19 mouse cellular contexts compared by ENCODE assay signal in the genomic region with DNA sequence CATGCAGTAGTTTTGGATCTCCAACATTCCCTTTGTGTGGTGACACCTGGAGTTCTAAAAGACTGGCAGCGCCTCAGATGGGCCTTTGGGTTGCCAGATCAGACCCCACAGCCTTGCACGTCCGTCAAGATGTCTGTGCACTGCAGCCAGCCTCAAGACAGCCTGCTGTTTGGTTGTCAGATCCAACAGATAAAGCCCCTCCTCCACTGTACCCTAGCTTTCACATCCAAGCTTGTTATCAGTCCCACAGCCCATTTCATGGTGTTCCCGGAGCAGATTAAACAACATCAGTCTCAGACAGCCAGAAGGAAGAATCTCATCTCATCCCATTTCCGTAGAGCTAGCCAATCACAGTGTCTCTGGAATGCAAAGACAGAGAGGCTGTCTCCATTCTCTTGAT. TPM values are rescaled to one million over a fixed set of nuclear protein-coding genes. Genes with fewer than 3 reads are reported as not detected.
DNase-seq lines count a peak whose midpoint lies in the region; ATAC-seq and TF ChIP-seq lines count a peak whose summit lies in the region.
"Had no signal": no experiment of that assay in that cellular context is flagged by ENCODE, and none has a peak within 500 bp of the region (broad histone marks: within the 10 kb centered on the region; RNA-seq: fewer than 3 reads in every experiment).

No protein-coding gene starts in this region.

- no peak for DNase-seq in kidney, adult 2 months
- DNase-seq in kidney, postnatal 14 days, result no peak
- DNase-seq in liver, result no peak
- DNase-seq in liver, postnatal 0 days, result no peak
- no peak for DNase-seq in frontal cortex, postnatal 14 days (ENCODE audit: low spot score in 2 of 2)
- DNase-seq in adrenal gland, postnatal 4 days (ENCODE audit: low spot score in 2 of 2), result no peak
- DNase-seq: cerebellum, adult 11-12 months; gastrocnemius, postnatal 14 days; thymus, adult 2 months; thymus, postnatal 4 days had no signal

- H3K36me3 ChIP-seq in kidney, adult 2 months (ENCODE audit: control insufficient read depth, insufficient read depth, low read length), result no peaks in the 10 kb centered on the region
- no peaks in the 10 kb centered on the region for H3K36me3 ChIP-seq in liver, embryonic 12.5 days
- H3K36me3 ChIP-seq in intestine, embryonic 16.5 days (ENCODE audit: control insufficient read depth, insufficient read depth, low read length), result no peaks in the 10 kb centered on the region
- no peaks in the 10 kb centered on the region for H3K36me3 ChIP-seq in liver, postnatal 0 days (replicated peaks; ENCODE audit: insufficient read depth, low read length)
- H3K36me3 ChIP-seq: forebrain, embryonic 10.5 days; limb, embryonic 10.5 days had no signal

- H3K9me3 ChIP-seq in liver, embryonic 12.5 days (replicated peaks), result no peaks in the 10 kb centered on the region
- H3K9me3 ChIP-seq in intestine, embryonic 16.5 days (ENCODE audit: control insufficient read depth, low read length), result no peaks in the 10 kb centered on the region
- no peaks in the 10 kb centered on the region for H3K9me3 ChIP-seq in liver, postnatal 0 days (ENCODE audit: low read length)
- H3K9me3 ChIP-seq: forebrain, embryonic 10.5 days; limb, embryonic 10.5 days had no signal

- no peak overlapping the region for H3K4me2 ChIP-seq in liver, embryonic 12.5 days
- H3K4me2 ChIP-seq in intestine, embryonic 16.5 days (ENCODE audit: low read depth, low read length), result no peak overlapping the region
- H3K4me2 ChIP-seq in liver, postnatal 0 days (ENCODE audit: low read depth, low read length), result no peak overlapping the region

- WGBS in kidney, adult 2 months, result 92% methylated on average over 5 of the region's 5 CpGs
- 54% methylated on average over 5 of the region's 5 CpGs for WGBS in liver, embryonic 12.5 days (ENCODE audit: insufficient replicate concordance)
- 70% methylated on average over 5 of the region's 5 CpGs for WGBS in intestine, embryonic 16.5 days
- WGBS in liver, postnatal 0 days (ENCODE audit: insufficient replicate concordance), result 51% methylated on average over 5 of the region's 5 CpGs

- no peak for TF ChIP-seq CTCF in kidney, adult 2 months (conservative IDR thresholded peaks at IDR 0.05; ENCODE audit: insufficient read depth, insufficient read length, low read depth, low read length)
- no peak for TF ChIP-seq CTCF in liver, postnatal 0 days (IDR thresholded peaks at IDR 0.05; ENCODE audit: low read depth)

- no peak overlapping the region for H3K9ac ChIP-seq in liver, embryonic 12.5 days
- H3K9ac ChIP-seq in intestine, embryonic 16.5 days (ENCODE audit: low read depth, low read length), result no peak overlapping the region
- peak overlapping the region; percentile 44 for H3K9ac ChIP-seq in liver, postnatal 0 days (replicated peaks)
- H3K9ac ChIP-seq: liver, embryonic 14.5 days had no signal

- no peak for TF ChIP-seq POLR2A in kidney, adult 2 months (IDR thresholded peaks at IDR 0.05; ENCODE audit: low read depth, low read length)

- no peak for TF ChIP-seq EP300 in liver, postnatal 0 days (IDR thresholded peaks at IDR 0.05; ENCODE audit: low read depth)

- H3K4me1 ChIP-seq in kidney, adult 2 months (ENCODE audit: control insufficient read depth, insufficient read depth, low read length), result peaks cover 22% of the 10 kb centered on the region
- H3K4me1 ChIP-seq in liver, embryonic 12.5 days, result no peaks in the 10 kb centered on the region; the same call in 1 of the 2 replicates
- peaks cover 7% of the 10 kb centered on the region for H3K4me1 ChIP-seq in intestine, embryonic 16.5 days (ENCODE audit: control insufficient read depth, insufficient read depth, low read length)
- H3K4me1 ChIP-seq in liver, postnatal 0 days (ENCODE audit: insufficient read depth), result peaks cover 10% of the 10 kb centered on the region; the same call in 1 of the 2 replicates
- H3K4me1 ChIP-seq: limb, embryonic 10.5 days had no signal

- H3K27ac ChIP-seq in kidney, adult 2 months (ENCODE audit: insufficient read depth, low read depth, low read length), result peak overlapping the region; percentile 100
- 0 out of 2 replicates have a peak overlapping the region, but pooled peaks have one; percentile 15 for H3K27ac ChIP-seq in liver, embryonic 12.5 days
- peak overlapping the region; percentile 92 for H3K27ac ChIP-seq in intestine, embryonic 16.5 days (ENCODE audit: low read length)
- H3K27ac ChIP-seq in liver, postnatal 0 days (ENCODE audit: low read depth), result peak overlapping the region; percentile 93
- H3K27ac ChIP-seq: forebrain, embryonic 10.5 days; limb, embryonic 10.5 days; liver, embryonic 14.5 days; macrophage had no signal

- no peak overlapping the region for H3K4me3 ChIP-seq in kidney, adult 2 months (ENCODE audit: insufficient read depth, low read depth, low read length)
- H3K4me3 ChIP-seq in liver, embryonic 12.5 days, result no peak overlapping the region
- H3K4me3 ChIP-seq in intestine, embryonic 16.5 days (ENCODE audit: low read length), result no peak overlapping the region
- H3K4me3 ChIP-seq in liver, postnatal 0 days (ENCODE audit: low read depth, low read length), result no peak overlapping the region
- H3K4me3 ChIP-seq: forebrain, embryonic 10.5 days; limb, embryonic 10.5 days had no signal

- ATAC-seq in liver, embryonic 12.5 days, result no peak
- no peak for ATAC-seq in intestine, embryonic 16.5 days
- no peak for ATAC-seq in liver, postnatal 0 days
- ATAC-seq: forebrain, embryonic 16.5 days; hindbrain, embryonic 16.5 days; midbrain, embryonic 16.5 days had no signal

- H3K27me3 ChIP-seq in kidney, adult 2 months (replicated peaks; ENCODE audit: control insufficient read depth, insufficient read depth, low read length), result no peaks in the 10 kb centered on the region
- no peaks in the 10 kb centered on the region for H3K27me3 ChIP-seq in liver, embryonic 12.5 days (replicated peaks)
- no peaks in the 10 kb centered on the region for H3K27me3 ChIP-seq in intestine, embryonic 16.5 days (replicated peaks; ENCODE audit: control insufficient read depth, insufficient read depth, low read length)
- no peaks in the 10 kb centered on the region for H3K27me3 ChIP-seq in liver, postnatal 0 days (ENCODE audit: insufficient read depth, low read length)

RNA-seq across cellular contexts. Expression of gene Arhgap5, which starts 56.3 kb away (rescaled TPM):
- polyA plus RNA-seq in kidney, adult 2 months (2012; rRNA removed), result 6.1 and 9.9 TPM in 2 replicates
- 13.7 and 14.4 TPM in 2 replicates for polyA plus RNA-seq in liver, embryonic 12.5 days (2016; fragmentation: Nextera tagmentation; extraction: Ambion mirVana)
- polyA plus RNA-seq in intestine, embryonic 16.5 days (2015; fragmentation: Nextera tagmentation; extraction: Ambion mirVana), result 26.3 and 27.0 TPM in 2 replicates
- 13.1 and 15.1 TPM in 2 replicates for polyA plus RNA-seq in liver, postnatal 0 days (2015; fragmentation: Nextera tagmentation; extraction: Ambion mirVana)
- 10 to 100 TPM; 93.3 to 97.1 TPM for total RNA-seq in adrenal gland, postnatal 4 days (2021)

Comparison
In these comparisons a context has a peak if more than half of its experiments do, and no peak if none do; other contexts are left out.
1. H3K27ac ChIP-seq: peak in every context shown above with its lines; median percentile 100 in kidney, adult 2 months; 93 in liver, postnatal 0 days; 92 in intestine, embryonic 16.5 days; 15 in liver, embryonic 12.5 days.